Mouse (Mus musculus): ENCODE measurements at regions not wholly inside any gene's neighbourhood (a gene's known extent, or its start where the extent isn't known, plus 50 kb on each side); places are given as distances from the start of the nearest gene placed in this dataset.
"Not testable (repeated sequence)": the region's sequence is repeated elsewhere in the genome, so short reads cannot be mapped to it uniquely, and the experiment has no call there.

GRCm38 (mm10) chr6:37692758-37693157 lies 162.8 kb downstream of the Akr1d1 start:
- no peak for DNase-seq (ENCODE audit: low spot score in 2 of 2)

GRCm38 (mm10) chr6:37696074-37696473 lies 166.1 kb downstream of the Akr1d1 start:
- DNase-seq (ENCODE audit: low spot score in 2 of 2), result no peak

GRCm38 (mm10) chr6:37703946-37704345 lies 166.7 kb upstream of the Trim24 start:
- DNase-seq (ENCODE audit: low spot score in 2 of 2), result no peak

GRCm38 (mm10) chr6:37705733-37706145 lies 164.9 kb upstream of the Trim24 start:
- DNase-seq (ENCODE audit: low spot score in 2 of 2), result peak; percentile 6 to 7

- DNase-seq (ENCODE audit: low spot score in 2 of 2), result not testable (repeated sequence)
These were observed 162.9 kb upstream of the Trim24 start for GRCm38 (mm10) chr6:37707671-37708070.

GRCm38 (mm10) chr6:37711766-37712165 lies 158.8 kb upstream of the Trim24 start:
- no peak for DNase-seq (ENCODE audit: low spot score in 2 of 2)

GRCm38 (mm10) chr6:37713411-37713810 lies 157.2 kb upstream of the Trim24 start:
- no peak for DNase-seq (ENCODE audit: low spot score in 2 of 2)

GRCm38 (mm10) chr6:37714223-37714928 lies 156.2 kb upstream of the Trim24 start:
- DNase-seq (ENCODE audit: low spot score in 2 of 2), result peak; percentile 36 to 47

GRCm38 (mm10) chr6:37721736-37722135 lies 148.9 kb upstream of the Trim24 start:
- no peak for DNase-seq (ENCODE audit: low spot score in 2 of 2)

- peak in 1 of 2 experiments; percentile 16 for DNase-seq (ENCODE audit: low spot score in 2 of 2)
These were observed 147.3 kb upstream of the Trim24 start for GRCm38 (mm10) chr6:37723337-37723736.

- no peak for DNase-seq (ENCODE audit: low spot score in 2 of 2)
These were observed 146.4 kb upstream of the Trim24 start for GRCm38 (mm10) chr6:37724240-37724639.

- DNase-seq (ENCODE audit: low spot score in 2 of 2), result no peak
These were observed 142.0 kb upstream of the Trim24 start for GRCm38 (mm10) chr6:37728621-37729020.

- DNase-seq (ENCODE audit: low spot score in 2 of 2), result no peak
These were observed 141.4 kb upstream of the Trim24 start for GRCm38 (mm10) chr6:37729165-37729564.

GRCm38 (mm10) chr6:37730500-37731239 lies 139.9 kb upstream of the Trim24 start:
- DNase-seq (ENCODE audit: low spot score in 2 of 2), result no peak

- DNase-seq (ENCODE audit: low spot score in 2 of 2), result peak; percentile 58 to 69
These were observed 138.2 kb upstream of the Trim24 start for GRCm38 (mm10) chr6:37732385-37732784.

- DNase-seq (ENCODE audit: low spot score in 2 of 2), result no peak
These were observed 135.2 kb upstream of the Trim24 start for GRCm38 (mm10) chr6:37735288-37735961.

GRCm38 (mm10) chr6:37735962-37736297 lies 134.7 kb upstream of the Trim24 start:
- no peak for DNase-seq (ENCODE audit: low spot score in 2 of 2)

GRCm38 (mm10) chr6:37740982-37741889 lies 129.4 kb upstream of the Trim24 start:
- DNase-seq (ENCODE audit: low spot score in 2 of 2), result no peak

- peak; percentile 25 to 27 for DNase-seq (ENCODE audit: low spot score in 2 of 2)
These were observed 128.7 kb upstream of the Trim24 start for GRCm38 (mm10) chr6:37741916-37742315.

- no peak for DNase-seq (ENCODE audit: low spot score in 2 of 2)
These were observed 125.9 kb upstream of the Trim24 start for GRCm38 (mm10) chr6:37744679-37745078.

GRCm38 (mm10) chr6:37745393-37746100 lies 125.1 kb upstream of the Trim24 start:
- no peak for DNase-seq (ENCODE audit: low spot score in 2 of 2)

All from spleen, postnatal 36 days (tissue).